Mouse (Mus musculus) E14TG2a.4 (cell line): ENCODE results near the gene Abcc3.

ENCODE experiments used
- H3K27me3 ChIP-seq: 2 replicates; pipeline ENCODE4 v1.6.1; 2014; ENCODE audit warnings: low read length, control low read depth; ENCODE audit not compliant: insufficient read depth
- H3K36me3 ChIP-seq: 2 replicates; pipeline ENCODE4 v1.6.1; 2014; ENCODE audit warnings: low read length, control low read depth; ENCODE audit not compliant: insufficient read depth
- H3K4me1 ChIP-seq: replicated peaks from 2 replicates; pipeline ENCODE4 v1.6.1; 2014; ENCODE audit warnings: low read depth, low read length, control low read depth
- H3K4me3 ChIP-seq: replicated peaks from 2 replicates; pipeline ENCODE4 v1.5.1; 2014; ENCODE audit warnings: mild to moderate bottlenecking, low read length
- H3K9me3 ChIP-seq: 2 replicates; pipeline ENCODE4 v1.6.1; 2014; ENCODE audit warnings: low read length, control low read depth
- CTCF ChIP-seq: conservative IDR thresholded peaks from 2 replicates; pipeline ENCODE4 v1.5.1; 2014; ENCODE audit warnings: low read length
- NANOG ChIP-seq: IDR thresholded peaks from 2 replicates; pipeline ENCODE4 v1.6.1; 2014; ENCODE audit warnings: borderline replicate concordance, low read length, mixed read lengths
- POU5F1 ChIP-seq: IDR thresholded peaks from 2 replicates; pipeline ENCODE4 v1.6.1; 2014; ENCODE audit warnings: low read length, borderline replicate concordance

The Abcc3 gene

DNA sequence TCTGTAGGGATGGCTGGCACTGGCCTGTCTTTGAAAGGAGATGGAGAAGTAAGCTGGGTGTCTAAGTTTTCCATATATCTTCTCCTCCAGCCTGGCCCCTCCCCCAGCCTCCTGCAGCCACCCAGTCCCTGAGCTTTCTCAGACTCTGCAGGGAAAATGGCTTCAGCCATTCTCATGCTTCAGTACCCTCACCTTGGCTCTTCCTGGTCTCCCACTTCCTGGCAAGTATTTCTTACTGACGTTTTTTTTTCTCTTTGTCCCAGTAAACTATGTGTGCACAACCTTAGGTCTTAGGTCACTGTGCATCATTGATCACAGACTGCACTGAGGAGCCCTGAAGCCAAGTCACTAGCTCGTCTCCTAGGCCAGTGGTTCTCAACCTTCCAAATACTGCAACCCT lies 13.7 kb downstream of the Abcc3 start:
- Histone ChIP-seq H3K4me3 (no peak overlapping the region), H3K9me3 (no peaks in the 10 kb centered on the region), H3K36me3 (no peaks in the 10 kb centered on the region), H3K27me3 (peaks cover 16% of the 10 kb centered on the region), H3K4me1 (no peaks in the 10 kb centered on the region)
- TF ChIP-seq POU5F1 (no peak), CTCF (no peak), NANOG (no peak)

DNA sequence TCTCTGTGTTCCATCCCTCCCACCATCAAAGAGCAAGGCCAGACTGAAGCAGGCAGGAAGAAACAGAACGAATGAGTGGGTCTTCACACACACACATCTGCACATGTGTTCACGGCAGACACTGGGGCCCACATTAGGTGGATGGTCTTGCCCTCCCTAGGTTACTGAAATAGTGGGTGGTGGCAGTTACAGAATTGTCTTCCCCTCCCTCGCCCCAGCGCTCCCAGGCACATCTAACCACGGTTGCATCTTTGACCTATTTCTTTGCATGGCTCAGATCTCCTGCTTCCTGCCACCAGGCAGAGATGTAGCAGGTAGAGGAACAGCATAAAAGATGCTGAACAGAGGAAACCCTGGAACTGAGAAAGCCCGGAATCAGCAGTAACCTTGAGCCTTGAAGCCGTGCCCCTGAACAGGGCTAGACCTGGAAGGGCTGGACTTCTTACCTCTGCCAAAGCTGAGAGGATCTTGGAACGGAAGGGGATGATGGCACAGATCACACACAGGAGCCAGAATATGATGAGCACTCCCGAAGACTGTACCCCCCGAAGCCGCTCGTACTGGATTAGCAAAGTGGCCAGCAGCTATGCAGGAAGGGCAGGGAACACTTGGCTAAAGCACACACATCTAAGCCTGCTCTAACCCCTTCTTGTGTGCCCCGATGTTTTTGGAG lies 18.4 kb downstream of the Abcc3 start:
- Histone ChIP-seq H3K4me3 (no peak overlapping the region), H3K4me1 (no peaks in the 10 kb centered on the region; the same call in 1 of the 2 replicates), H3K27me3 (peaks cover 49% of the 10 kb centered on the region), H3K9me3 (no peaks in the 10 kb centered on the region), H3K36me3 (no peaks in the 10 kb centered on the region)
- no peak for TF ChIP-seq POU5F1
- no peak for TF ChIP-seq NANOG
- TF ChIP-seq CTCF: no peak

GRCm38 (mm10) chr11:94370809-94371208 lies 22.0 kb downstream of the Abcc3 start:
- Histone ChIP-seq H3K9me3 (no peaks in the 10 kb centered on the region), H3K4me1 (no peaks in the 10 kb centered on the region; the same call in 1 of the 2 replicates), H3K36me3 (no peaks in the 10 kb centered on the region), H3K4me3 (no peak overlapping the region), H3K27me3 (peaks cover 62% of the 10 kb centered on the region)
- TF ChIP-seq NANOG: no peak
- TF ChIP-seq POU5F1: no peak
- TF ChIP-seq CTCF: no peak

GRCm38 (mm10) chr11:94369981-94370380 lies 22.8 kb downstream of the Abcc3 start:
- H3K4me3 ChIP-seq: no peak overlapping the region
- TF ChIP-seq POU5F1 (no peak), CTCF (no peak), NANOG (no peak)
- H3K9me3 ChIP-seq: no peaks in the 10 kb centered on the region
- H3K4me1 ChIP-seq: no peaks in the 10 kb centered on the region; the same call in 1 of the 2 replicates
- peaks cover 62% of the 10 kb centered on the region for H3K27me3 ChIP-seq
- H3K36me3 ChIP-seq: no peaks in the 10 kb centered on the region

- H3K4me1 ChIP-seq: no peaks in the 10 kb centered on the region; the same call in 1 of the 2 replicates
- no peaks in the 10 kb centered on the region for H3K9me3 ChIP-seq
- TF ChIP-seq NANOG: no peak
- no peak for TF ChIP-seq CTCF
- TF ChIP-seq POU5F1: no peak
- H3K4me3 ChIP-seq: no peak overlapping the region
- H3K27me3 ChIP-seq: peaks cover 39% of the 10 kb centered on the region
- no peaks in the 10 kb centered on the region for H3K36me3 ChIP-seq
Measured at GRCm38 (mm10) chr11:94365340-94365739, 27.5 kb downstream of the Abcc3 start.

DNA sequence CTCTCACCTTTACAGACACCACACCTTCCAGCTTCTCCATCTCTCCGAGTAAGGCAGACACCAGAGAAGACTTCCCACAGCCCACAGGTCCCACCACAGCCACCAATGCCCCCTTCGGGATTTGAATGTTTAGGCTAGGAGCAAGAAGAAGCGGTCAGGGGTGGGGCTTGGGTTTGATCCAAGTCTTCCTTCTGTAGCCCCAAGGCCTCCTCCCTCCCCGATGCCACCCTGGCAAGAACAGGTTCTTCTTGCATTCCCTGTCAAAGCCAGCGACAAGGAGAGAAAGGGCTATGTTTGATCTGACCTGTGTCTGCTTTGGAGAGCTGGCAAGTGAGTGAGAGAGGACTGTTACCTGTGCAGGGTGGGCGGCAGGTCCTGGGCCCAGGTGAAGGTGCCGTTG lies 29.1 kb downstream of the Abcc3 start:
- peaks cover 4% of the 10 kb centered on the region for H3K4me1 ChIP-seq
- H3K36me3 ChIP-seq: no peaks in the 10 kb centered on the region
- TF ChIP-seq POU5F1: no peak
- TF ChIP-seq CTCF: no peak
- no peak for TF ChIP-seq NANOG
- H3K4me3 ChIP-seq: no peak overlapping the region
- H3K9me3 ChIP-seq: no peaks in the 10 kb centered on the region
- H3K27me3 ChIP-seq: peaks cover 38% of the 10 kb centered on the region

GRCm38 (mm10) chr11:94362101-94362500 lies 30.7 kb downstream of the Abcc3 start:
- Histone ChIP-seq H3K27me3 (peaks cover 32% of the 10 kb centered on the region), H3K4me1 (peaks cover 6% of the 10 kb centered on the region), H3K36me3 (no peaks in the 10 kb centered on the region), H3K9me3 (no peaks in the 10 kb centered on the region), H3K4me3 (no peak overlapping the region)
- TF ChIP-seq NANOG (no peak), POU5F1 (no peak)

GRCm38 (mm10) chr11:94361166-94361870 lies 31.5 kb downstream of the Abcc3 start:
- no peak for TF ChIP-seq CTCF
- TF ChIP-seq POU5F1: no peak
- TF ChIP-seq NANOG: no peak
- Histone ChIP-seq H3K36me3 (no peaks in the 10 kb centered on the region), H3K27me3 (peaks cover 37% of the 10 kb centered on the region), H3K9me3 (no peaks in the 10 kb centered on the region), H3K4me1 (peaks cover 8% of the 10 kb centered on the region), H3K4me3 (no peak overlapping the region)
